Mouse (Mus musculus) neural tube, embryonic 12.5 days (tissue): ENCODE measurements around the gene Btn2a2. TPM values are rescaled to one million over a fixed set of nuclear protein-coding genes. Genes with fewer than 3 reads are reported as not detected.

ENCODE experiments used
- ATAC-seq: fragments of 200-750 bp; cut with Nextera tagmentation; 2 replicates; pipeline ENCODE4 v1.8.0; 2017; ENCODE audit warnings: low read depth, mild to moderate bottlenecking, moderate TSS enrichment, moderate library complexity; ENCODE audit not compliant: low FRiP score
- H3K27ac ChIP-seq: fragments of 300-500 bp; sonication (generic); 2 replicates; pipeline ENCODE4 v1.5.1; 2016
- H3K27me3 ChIP-seq: fragments of 300-500 bp; sonication (generic); replicated peaks from 2 replicates; pipeline ENCODE4 v1.6.1; 2016; ENCODE audit warnings: mild to moderate bottlenecking
- H3K36me3 ChIP-seq: fragments of 300-500 bp; sonication (generic); 2 replicates; pipeline ENCODE4 v1.6.1; 2016; ENCODE audit warnings: mild to moderate bottlenecking
- H3K4me1 ChIP-seq: fragments of 300-500 bp; sonication (generic); 2 replicates; pipeline ENCODE4 v1.6.1; 2016
- H3K4me2 ChIP-seq: fragments of 300-500 bp; sonication (generic); replicated peaks from 2 replicates; pipeline ENCODE4 v1.6.1; 2016; ENCODE audit warnings: mild to moderate bottlenecking
- H3K4me3 ChIP-seq: fragments of 300-500 bp; sonication (generic); 2 replicates; pipeline ENCODE4 v1.5.1; 2016
- H3K9ac ChIP-seq: fragments of 300-500 bp; sonication (generic); 2 replicates; pipeline ENCODE4 v1.6.1; 2016; ENCODE audit warnings: mild to moderate bottlenecking
- H3K9me3 ChIP-seq: fragments of 300-500 bp; sonication (generic); 2 replicates; pipeline ENCODE4 v1.6.1; 2016; ENCODE audit warnings: mild to moderate bottlenecking
- WGBS: fragments of 180-500 bp; shearing (Covaris S2); methylation state at CpG from one replicate; pipeline ENCODE4 v1.1.7; 2016; 5-methylcytosine and 5-hydroxymethylcytosine counted together
- polyA plus RNA-seq: library from polyadenylated mRNA; unstranded; fragments of >200 nt; fragmentation: Nextera tagmentation; extraction: Ambion mirVana; gene quantifications from 2 replicates; pipeline ENCODE4 v1.2.1, GENCODE M21; 2016

Btn2a2 gene
- polyA plus RNA-seq, 1 experiment from 2014 or later: 0.23 TPM

DNA sequence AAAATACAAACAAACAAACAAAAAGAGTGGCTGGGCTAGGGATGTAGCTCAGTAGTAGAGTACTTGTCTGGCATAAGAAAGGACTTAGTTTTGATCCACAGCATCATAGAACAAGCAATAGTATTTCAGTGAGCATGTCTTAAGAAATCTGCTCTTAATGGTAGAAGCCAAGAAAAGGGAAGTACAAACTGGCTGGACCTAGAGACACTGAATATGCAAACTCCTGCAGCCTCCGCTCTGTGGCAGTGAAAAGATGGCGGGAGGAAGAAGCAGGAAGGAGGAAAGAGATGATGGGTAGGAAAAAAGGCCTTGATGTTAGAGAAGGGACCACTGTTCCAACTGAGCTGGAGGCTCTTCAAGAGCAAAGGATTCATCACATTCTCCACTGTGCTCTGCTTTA lies 5.5 kb downstream of the Btn2a2 start:
- H3K4me2 ChIP-seq: no peak overlapping the region
- H3K9ac ChIP-seq: no peak overlapping the region
- H3K4me1 ChIP-seq: 0 out of 2 replicates have a peak, but pooled peaks cover 2% of the 10 kb centered on the region
- no peaks in the 10 kb centered on the region for H3K27me3 ChIP-seq
- no peak overlapping the region for H3K4me3 ChIP-seq
- 83% methylated on average over 2 of the region's 2 CpGs for WGBS
- H3K36me3 ChIP-seq: no peaks in the 10 kb centered on the region
- no peaks in the 10 kb centered on the region for H3K9me3 ChIP-seq
- H3K27ac ChIP-seq: no peak overlapping the region
- no peak for ATAC-seq

DNA sequence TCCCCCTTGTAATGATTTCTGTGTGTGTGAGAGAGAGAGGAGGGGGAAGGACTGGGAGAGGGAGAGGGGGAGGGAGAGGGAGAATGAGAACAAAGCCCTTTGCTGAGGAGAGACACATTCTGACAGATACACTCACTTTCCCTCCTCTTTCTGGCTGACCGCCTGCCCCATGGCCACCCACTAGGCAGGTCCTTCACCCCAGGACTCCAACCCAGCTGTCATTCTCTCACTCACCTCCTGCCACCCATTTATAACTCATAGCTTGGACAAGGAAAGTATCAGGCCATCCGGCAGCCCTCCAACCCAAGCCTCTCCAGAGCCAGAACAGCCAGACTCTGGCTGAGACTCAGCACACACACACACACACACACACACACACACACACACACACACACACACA lies 13.0 kb downstream of the Btn2a2 start:
- no peak overlapping the region for H3K4me3 ChIP-seq
- WGBS: 12% methylated on average over 1 of the region's 2 CpGs
- no peak overlapping the region for H3K9ac ChIP-seq
- H3K4me2 ChIP-seq: no peak overlapping the region
- no peaks in the 10 kb centered on the region for H3K27me3 ChIP-seq
- no peaks in the 10 kb centered on the region for H3K36me3 ChIP-seq
- H3K4me1 ChIP-seq: no peaks in the 10 kb centered on the region
- ATAC-seq: no peak
- H3K9me3 ChIP-seq: no peaks in the 10 kb centered on the region
- H3K27ac ChIP-seq: no peak overlapping the region

DNA sequence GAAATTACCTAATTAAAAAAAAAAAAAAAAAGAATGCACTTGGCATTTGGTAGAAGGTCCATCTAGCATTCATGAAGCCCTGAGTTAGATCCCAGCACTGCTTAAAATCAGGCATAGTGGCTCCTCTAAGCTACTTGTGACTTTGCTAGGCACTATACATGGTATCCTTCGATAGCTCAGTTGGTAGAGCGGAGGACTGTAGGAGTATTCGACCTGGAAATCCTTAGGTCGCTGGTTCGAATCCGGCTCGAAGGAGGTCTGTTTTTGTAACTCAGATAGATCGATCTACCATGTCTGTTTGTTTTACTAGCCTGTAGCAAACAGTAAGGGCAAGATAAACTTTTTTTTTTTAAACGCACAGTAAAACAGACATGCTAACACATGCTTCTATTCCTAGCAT lies 21.7 kb downstream of the Btn2a2 start:
- H3K4me2 ChIP-seq: no peak overlapping the region
- H3K36me3 ChIP-seq: no peaks in the 10 kb centered on the region
- H3K9ac ChIP-seq: no peak overlapping the region
- peaks cover 16% of the 10 kb centered on the region for H3K4me1 ChIP-seq
- no peak overlapping the region for H3K27ac ChIP-seq
- under 1% methylated on average over 9 of the region's 9 CpGs for WGBS
- H3K27me3 ChIP-seq: 0 out of 2 replicates have a peak, but pooled peaks cover 6% of the 10 kb centered on the region
- H3K9me3 ChIP-seq: no peaks in the 10 kb centered on the region
- peak; percentile 22; the same call in 1 of the 2 replicates for ATAC-seq
- H3K4me3 ChIP-seq: no peak overlapping the region

DNA sequence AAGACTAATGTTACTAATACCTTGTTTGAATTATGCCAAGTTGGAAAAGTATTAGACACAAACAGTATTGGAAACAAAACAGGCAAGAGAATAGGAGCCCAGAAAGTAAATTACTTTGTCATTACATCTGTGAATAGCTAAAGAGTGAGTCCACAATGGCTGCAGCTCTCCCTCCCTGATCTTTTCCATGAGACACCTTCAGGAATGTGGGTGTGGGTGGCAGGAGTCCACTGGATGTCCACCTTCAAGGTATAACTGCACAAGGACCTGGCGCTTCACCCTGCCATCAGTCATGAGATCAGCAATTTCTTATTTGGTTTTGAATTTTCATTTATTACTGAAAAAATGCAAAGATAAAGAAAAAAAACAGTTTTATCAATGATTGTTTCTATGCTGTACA lies 22.4 kb downstream of the Btn2a2 start:
- H3K4me3 ChIP-seq: no peak overlapping the region
- peaks cover 16% of the 10 kb centered on the region for H3K4me1 ChIP-seq
- H3K36me3 ChIP-seq: no peaks in the 10 kb centered on the region
- H3K27me3 ChIP-seq: 0 out of 2 replicates have a peak, but pooled peaks cover 6% of the 10 kb centered on the region
- H3K27ac ChIP-seq: no peak overlapping the region
- no peak overlapping the region for H3K9ac ChIP-seq
- peak overlapping the region; percentile 78; the same call in 1 of the 2 replicates for H3K4me2 ChIP-seq
- ATAC-seq: no peak
- H3K9me3 ChIP-seq: no peaks in the 10 kb centered on the region
- 62% methylated on average over 1 of the region's 1 CpGs for WGBS

DNA sequence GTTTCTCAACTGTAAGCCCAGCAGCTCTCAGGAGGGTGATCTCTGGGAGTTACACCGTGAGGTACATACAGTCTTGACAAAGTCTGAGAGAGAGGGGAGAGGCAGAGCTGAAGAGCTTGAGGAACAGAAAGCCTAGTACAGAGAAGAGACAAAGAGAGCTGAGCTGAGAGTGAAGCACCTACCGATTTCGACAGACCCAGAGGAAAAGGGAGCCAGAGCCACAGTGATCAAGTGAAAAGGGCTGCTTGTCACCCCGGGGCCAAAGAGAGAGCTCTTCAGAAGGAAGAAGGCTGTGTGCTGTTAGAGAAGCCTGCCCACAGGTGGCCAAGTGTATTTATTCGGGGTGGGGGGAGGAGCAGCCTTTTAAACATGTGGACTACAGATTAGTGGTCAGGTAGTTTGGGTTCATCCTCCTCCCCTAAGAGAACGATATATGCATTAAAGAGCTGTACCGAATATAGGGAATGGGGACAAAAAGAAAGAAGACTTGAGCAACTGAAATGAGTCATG lies 23.0 kb downstream of the Btn2a2 start, which contains the start of gene Btn1a1:
Btn1a1 (minus strand) TSS at position 302 of the 510 bp plus-strand sequence.
- Histone ChIP-seq H3K4me2 (peak within 1 kb of the TSS; percentile 78), H3K27me3 (0 out of 2 replicates have a peak, but pooled peaks cover 6% of the 10 kb centered on the region), H3K9me3 (no peaks in the 10 kb centered on the region), H3K36me3 (no peaks in the 10 kb centered on the region), H3K9ac (peak within 1 kb of the TSS; percentile 26), H3K27ac (no peak within 1 kb of the TSS), H3K4me3 (peak within 1 kb of the TSS; percentile 58), H3K4me1 (peaks cover 16% of the 10 kb centered on the region)
- WGBS: 1% methylated on average over 7 of the region's 7 CpGs
- ATAC-seq: no peak

DNA sequence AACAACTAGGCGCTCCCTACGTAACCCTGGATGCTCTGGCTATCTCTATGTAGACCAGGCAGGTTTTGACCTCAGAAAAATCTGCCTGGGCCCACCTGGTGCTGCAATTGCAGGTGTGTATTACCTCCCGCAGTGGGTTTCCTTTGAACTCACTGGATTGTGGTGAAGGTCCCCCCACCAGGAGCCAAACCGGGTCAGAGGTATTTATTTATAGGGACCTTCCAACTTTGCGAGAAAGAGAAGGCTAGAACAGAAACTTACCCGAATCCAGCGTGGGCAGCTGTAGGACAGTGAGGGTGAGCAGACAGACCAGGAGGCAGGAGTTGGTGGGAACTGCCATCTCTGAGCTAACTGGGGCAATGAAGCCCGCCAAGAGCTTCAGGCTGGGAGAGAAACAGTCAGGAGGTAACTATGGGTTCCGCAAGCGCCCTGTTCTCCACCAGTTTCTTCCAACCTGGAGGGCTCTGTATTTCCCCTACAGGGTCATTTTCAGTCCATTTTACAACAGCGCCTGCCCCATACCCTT lies 23.8 kb downstream of the Btn2a2 start:
- peak overlapping the region; percentile 26 for H3K9ac ChIP-seq
- peak overlapping the region; percentile 78 for H3K4me2 ChIP-seq
- no peak overlapping the region for H3K27ac ChIP-seq
- 0 out of 2 replicates have a peak, but pooled peaks cover 6% of the 10 kb centered on the region for H3K27me3 ChIP-seq
- H3K9me3 ChIP-seq: no peaks in the 10 kb centered on the region
- no peaks in the 10 kb centered on the region for H3K36me3 ChIP-seq
- H3K4me1 ChIP-seq: peaks cover 16% of the 10 kb centered on the region
- H3K4me3 ChIP-seq: peak overlapping the region; percentile 58
- ATAC-seq: no peak
- WGBS: 1% methylated on average over 11 of the region's 11 CpGs

DNA sequence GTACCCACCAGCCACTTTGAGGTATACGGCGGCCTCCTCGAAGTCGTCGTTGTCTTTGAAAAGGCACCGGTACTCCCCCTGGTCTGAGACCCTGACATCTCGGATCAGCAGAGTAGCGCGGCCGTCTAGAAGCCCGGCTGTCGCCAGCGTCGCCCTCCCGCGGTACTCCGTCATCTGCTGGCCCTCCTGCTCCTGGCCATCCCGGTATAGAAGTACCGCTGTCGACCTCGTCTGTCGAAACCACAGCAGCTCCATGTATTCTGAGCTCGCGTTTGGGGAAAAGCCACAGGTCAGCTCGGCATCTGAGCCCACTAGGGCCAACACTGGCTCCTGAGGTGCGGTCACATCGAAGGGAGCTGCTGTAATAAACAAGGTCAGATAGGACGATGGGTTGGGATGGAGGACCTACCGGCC lies 24.4 kb downstream of the Btn2a2 start:
- under 1% methylated on average over 29 of the region's 29 CpGs for WGBS

DNA sequence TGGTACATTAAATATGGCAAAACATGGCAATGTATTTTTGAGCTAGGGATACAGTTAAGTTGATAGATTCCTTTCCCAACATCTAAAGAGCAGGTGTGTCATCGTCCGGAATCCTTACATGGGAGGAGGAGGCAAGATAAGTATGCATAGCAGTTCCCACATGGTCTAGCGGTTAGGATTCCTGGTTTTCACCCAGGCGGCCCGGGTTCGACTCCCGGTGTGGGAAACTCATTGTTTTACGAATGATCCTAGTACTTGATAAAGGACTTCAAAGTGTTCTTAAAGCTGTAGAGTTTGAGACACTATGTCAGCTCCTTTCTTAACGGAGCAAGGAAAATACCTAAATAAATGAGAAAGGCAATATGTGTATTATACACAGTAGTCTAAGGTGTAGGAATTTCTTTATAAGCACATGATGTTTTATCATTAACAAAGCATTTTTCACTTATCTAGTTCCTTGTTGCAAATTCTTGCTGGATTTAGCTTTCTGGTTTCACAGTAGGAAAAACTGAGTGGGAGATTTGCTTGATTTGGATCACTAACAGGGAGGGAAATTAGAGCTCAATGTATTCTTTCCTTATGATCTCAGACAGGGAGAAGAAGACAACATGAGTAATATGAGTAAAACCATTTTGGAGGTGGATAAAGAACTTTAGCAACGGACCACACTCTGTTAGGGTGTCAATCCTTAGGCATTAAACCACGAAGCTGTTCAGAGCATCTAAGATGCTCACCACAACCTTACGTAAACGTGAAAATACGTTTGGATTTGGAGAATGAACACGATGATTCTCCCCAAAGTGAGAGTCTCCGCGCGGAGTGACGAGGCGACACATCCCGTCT lies 25.1 kb downstream of the Btn2a2 start:
- Histone ChIP-seq H3K9me3 (no peaks in the 10 kb centered on the region), H3K4me2 (peak overlapping the region; percentile 78), H3K4me1 (peaks cover 16% of the 10 kb centered on the region), H3K27me3 (peaks cover 6% of the 10 kb centered on the region; the same call in 1 of the 2 replicates), H3K4me3 (peak overlapping the region; percentile 58), H3K9ac (peak overlapping the region; percentile 48), H3K27ac (no peak overlapping the region), H3K36me3 (no peaks in the 10 kb centered on the region)
- ATAC-seq: peak; percentile 26; the same call in 1 of the 2 replicates
- under 1% methylated on average over 21 of the region's 21 CpGs for WGBS

More for the DNA sequence above, 24.4 kb downstream of the Btn2a2 start:
- Histone ChIP-seq H3K4me1 (peaks cover 16% of the 10 kb centered on the region), H3K9ac (peak overlapping the region; percentile 48), H3K27me3 (0 out of 2 replicates have a peak, but pooled peaks cover 6% of the 10 kb centered on the region), H3K4me3 (peak overlapping the region; percentile 58), H3K4me2 (peak overlapping the region; percentile 78), H3K36me3 (no peaks in the 10 kb centered on the region), H3K27ac (no peak overlapping the region), H3K9me3 (no peaks in the 10 kb centered on the region)
- ATAC-seq: peak; percentile 52

DNA sequence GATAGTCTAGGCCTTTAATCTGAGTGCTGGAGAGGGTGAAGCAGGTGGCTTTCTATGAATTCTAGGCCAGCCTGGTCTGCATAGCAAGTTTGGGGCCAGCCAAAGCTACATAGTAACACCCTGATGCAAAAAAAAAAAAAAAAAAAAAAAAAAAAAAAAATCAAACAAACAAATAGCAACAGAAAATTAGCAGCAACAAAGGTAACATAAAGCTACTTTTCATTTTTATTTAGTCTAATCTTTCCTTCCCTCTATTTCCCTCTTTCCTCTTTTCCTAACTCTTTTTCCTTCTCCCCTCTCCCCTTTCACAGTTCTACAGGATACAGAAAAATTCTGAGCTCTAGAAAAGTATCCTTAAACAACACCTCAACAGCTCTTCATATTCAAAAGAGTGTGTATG lies 26.0 kb downstream of the Btn2a2 start:
- Histone ChIP-seq H3K27me3 (peaks cover 6% of the 10 kb centered on the region; the same call in 1 of the 2 replicates), H3K4me3 (no peak overlapping the region), H3K4me2 (no peak overlapping the region)

DNA sequence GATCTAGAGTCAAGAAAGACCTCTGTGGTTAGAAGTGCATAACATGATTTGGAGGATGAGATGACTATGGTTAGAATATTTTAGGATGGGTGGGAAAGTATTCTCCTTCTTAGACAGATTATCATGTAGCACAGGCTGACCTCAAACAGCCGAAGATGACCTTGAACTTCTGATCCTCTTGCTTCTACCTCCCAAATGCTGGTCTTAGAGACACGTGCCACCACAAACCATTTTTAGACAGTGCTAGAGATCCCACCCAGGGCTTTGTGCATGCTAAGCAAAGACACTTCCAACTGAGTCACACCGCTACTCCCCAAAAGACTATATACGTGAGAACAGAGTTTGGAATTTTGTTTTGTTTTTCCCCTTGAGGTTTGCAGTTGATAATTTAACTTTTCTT lies 26.6 kb downstream of the Btn2a2 start:
- peaks cover 16% of the 10 kb centered on the region for H3K4me1 ChIP-seq
- no peaks in the 10 kb centered on the region for H3K36me3 ChIP-seq
- no peaks in the 10 kb centered on the region for H3K9me3 ChIP-seq
- H3K27ac ChIP-seq: no peak overlapping the region
- no peak overlapping the region for H3K4me3 ChIP-seq
- no peak overlapping the region for H3K9ac ChIP-seq
- H3K4me2 ChIP-seq: no peak overlapping the region
- no peak for ATAC-seq
- peaks cover 6% of the 10 kb centered on the region; the same call in 1 of the 2 replicates for H3K27me3 ChIP-seq
- 84% methylated on average over 4 of the region's 4 CpGs for WGBS

More for the DNA sequence above, 26.0 kb downstream of the Btn2a2 start:
- Histone ChIP-seq H3K4me1 (peaks cover 16% of the 10 kb centered on the region), H3K27ac (no peak overlapping the region), H3K9ac (no peak overlapping the region), H3K36me3 (no peaks in the 10 kb centered on the region), H3K9me3 (no peaks in the 10 kb centered on the region)
- ATAC-seq: no peak

DNA sequence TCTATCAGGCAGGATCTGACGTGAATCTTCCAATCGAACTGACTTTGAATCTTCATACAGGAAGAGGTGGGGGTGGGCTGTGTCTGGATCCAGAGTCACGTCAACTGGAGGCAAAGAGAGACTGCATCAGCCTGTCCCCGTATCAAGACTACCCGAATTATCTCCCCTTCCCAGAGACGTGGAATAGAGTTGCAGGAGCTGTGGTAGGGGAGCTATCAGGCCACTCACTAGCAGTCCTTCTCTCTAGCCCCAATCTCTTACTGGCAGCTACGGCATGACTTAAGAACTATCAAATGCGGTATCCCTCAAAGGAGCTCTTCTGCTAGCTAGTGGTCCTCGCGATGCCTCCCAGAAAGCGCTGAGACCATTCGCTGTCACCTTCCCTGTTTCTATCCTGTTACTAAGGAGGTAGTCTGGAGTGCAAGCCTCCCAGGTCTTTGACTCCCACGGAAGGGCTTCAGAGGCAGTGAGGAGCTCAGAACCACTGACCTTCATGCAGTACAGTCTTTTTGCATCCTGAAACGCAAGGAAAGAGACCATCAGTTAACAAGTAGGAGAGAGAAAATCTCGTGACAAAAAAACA lies 29.3 kb downstream of the Btn2a2 start:
- H3K36me3 ChIP-seq: no peaks in the 10 kb centered on the region
- peaks cover under 1% of the 10 kb centered on the region; the same call in 1 of the 2 replicates for H3K4me1 ChIP-seq
- H3K27me3 ChIP-seq: peaks cover under 1% of the 10 kb centered on the region; the same call in 1 of the 2 replicates
- H3K9ac ChIP-seq: no peak overlapping the region
- H3K4me2 ChIP-seq: peak overlapping the region; percentile 13; the same call in 1 of the 2 replicates
- no peaks in the 10 kb centered on the region for H3K9me3 ChIP-seq
- no peak for ATAC-seq
- WGBS: 20% methylated on average over 15 of the region's 15 CpGs
- H3K27ac ChIP-seq: no peak overlapping the region
- no peak overlapping the region for H3K4me3 ChIP-seq

DNA sequence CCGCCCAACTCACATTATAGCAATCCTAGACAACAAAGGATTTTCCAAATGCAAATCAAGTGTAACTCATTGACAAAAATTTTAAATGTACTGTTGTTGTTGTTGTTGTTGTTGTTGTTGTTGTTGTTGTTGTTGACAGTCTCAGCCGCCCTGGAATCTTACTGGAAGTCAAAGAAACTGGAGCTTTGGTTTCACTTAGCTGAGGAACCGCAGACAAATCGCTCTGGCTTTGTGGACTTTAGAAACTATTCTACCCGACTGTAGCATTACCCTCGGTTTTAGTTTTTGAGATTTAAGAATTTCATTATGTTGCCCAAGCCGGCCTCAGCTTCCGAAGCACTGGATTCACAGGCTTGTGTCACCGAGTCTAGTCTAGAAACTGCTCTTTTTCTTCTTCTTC lies 34.7 kb downstream of the Btn2a2 start:
- Histone ChIP-seq H3K9me3 (no peaks in the 10 kb centered on the region), H3K4me2 (peak overlapping the region; percentile 55), H3K9ac (peak overlapping the region; percentile 53), H3K36me3 (no peaks in the 10 kb centered on the region), H3K4me1 (peaks cover under 1% of the 10 kb centered on the region; the same call in 1 of the 2 replicates), H3K27me3 (no peaks in the 10 kb centered on the region), H3K27ac (no peak overlapping the region), H3K4me3 (peak overlapping the region; percentile 53)
- 1% methylated on average over 9 of the region's 9 CpGs for WGBS
- no peak for ATAC-seq
